Mouse (Mus musculus) skeletal muscle tissue, adult 2 months (tissue): ENCODE measurements around the gene Cbx7.
"Not testable (repeated sequence)": the region's sequence is repeated elsewhere in the genome, so short reads cannot be mapped to it uniquely, and the experiment has no call there.

ENCODE experiments used
- DNase-seq: peaks from one replicate; pipeline ENCODE4 v3.0.0-alpha.2; 2012; ENCODE audit warnings: low read depth, low spot score

Gene Cbx7

DNA sequence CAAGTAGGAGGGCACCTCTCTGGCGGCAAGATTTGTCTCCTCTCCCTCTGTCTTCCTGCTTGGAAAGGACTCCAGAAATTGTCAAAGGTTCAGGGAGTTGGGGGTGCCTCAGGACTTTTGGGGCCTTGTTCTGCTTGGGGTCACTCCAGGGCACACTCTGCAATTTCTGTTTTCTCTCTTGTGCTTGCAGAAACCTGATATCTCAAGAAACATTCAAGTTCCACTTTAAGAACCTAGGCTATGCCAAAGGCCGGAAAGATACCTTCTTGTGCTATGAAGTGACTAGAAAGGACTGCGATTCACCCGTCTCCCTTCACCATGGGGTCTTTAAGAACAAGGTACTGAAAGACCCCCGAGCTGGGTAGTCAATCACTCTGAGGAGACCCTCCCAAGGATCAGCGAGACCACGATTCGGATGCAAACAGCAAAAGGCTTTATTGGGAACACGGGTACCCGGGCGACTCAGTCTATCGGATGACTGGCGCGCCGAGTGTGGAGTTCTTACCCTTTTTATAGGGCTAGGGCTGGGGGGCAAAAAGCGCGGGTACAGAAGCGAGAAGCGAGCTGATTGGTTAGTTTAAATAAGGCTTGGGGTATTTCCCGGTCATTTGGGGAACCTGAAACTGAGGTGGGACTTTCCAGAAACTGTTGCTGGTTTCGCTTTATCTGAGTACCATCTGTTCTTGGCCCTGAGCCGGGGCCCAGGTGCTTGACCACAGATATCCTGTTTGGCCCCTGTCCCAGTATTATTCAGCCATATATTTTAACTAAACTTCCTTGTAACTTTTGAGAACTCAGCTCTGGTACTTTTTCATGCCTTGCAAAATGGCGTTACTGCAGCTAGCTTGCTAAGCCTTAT, 75.5 kb downstream of the Cbx7 start:
- DNase-seq = not testable (repeated sequence)

GRCm38 (mm10) chr15:79894343-79894742, 76.6 kb downstream of the Cbx7 start:
- DNase-seq = no peak

GRCm38 (mm10) chr15:79893824-79894123, 77.1 kb downstream of the Cbx7 start:
- no peak for DNase-seq

- no peak for DNase-seq
These were observed 77.7 kb downstream of the Cbx7 start for GRCm38 (mm10) chr15:79892995-79893823.

DNA sequence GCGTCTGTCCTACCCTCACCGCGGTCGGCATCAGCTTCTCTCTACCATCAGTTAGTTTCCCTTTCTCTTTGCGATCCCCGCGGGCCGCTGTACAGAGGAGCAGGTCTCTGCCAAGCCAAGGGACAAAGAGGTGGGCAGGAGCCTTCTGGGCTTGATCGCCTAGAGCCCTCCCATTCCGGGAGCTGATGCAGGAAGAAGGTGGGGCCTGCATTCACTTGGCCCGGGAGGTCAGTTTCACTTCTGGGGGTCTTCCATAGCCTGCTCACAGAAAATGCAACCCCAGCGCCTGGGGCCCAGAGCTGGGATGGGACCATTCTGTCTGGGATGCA, 78.7 kb downstream of the Cbx7 start:
- DNase-seq = peak; percentile 79

- peak; percentile 60 for DNase-seq
These were observed 79.3 kb downstream of the Cbx7 start, which contains the start of gene Apobec3 for GRCm38 (mm10) chr15:79891436-79892212. Gene Apobec3, plus strand, starts transcription at chr15:79891659.

GRCm38 (mm10) chr15:79884820-79885219, 86.1 kb downstream of the Cbx7 start:
- no peak for DNase-seq

DNA sequence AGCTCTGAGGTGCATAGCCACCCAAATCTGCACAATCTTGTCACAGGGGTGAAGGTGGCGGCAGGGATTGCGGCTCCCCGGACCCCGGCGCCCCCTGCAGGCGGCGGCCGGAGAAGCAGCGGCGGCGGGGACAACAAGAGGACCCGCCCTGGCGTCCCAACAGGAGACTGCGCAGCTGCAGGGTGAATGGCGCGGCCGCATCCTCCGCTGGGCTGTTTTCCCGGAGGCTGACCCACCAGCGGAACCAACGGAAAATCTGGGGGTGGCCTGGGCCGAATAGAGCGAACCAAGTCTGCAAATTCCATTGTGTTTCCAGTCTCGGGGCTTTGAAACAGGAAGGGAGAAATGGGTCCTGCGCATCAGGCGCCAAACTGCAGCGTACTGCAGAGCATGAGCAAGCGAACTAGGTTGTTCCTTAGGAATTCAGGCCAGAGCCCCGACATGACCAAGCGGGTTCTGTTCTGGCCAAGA, 87.5 kb downstream of the Cbx7 start:
- peak; percentile 88 for DNase-seq

GRCm38 (mm10) chr15:79882623-79883267, 88.2 kb downstream of the Cbx7 start:
- DNase-seq = no peak

DNA sequence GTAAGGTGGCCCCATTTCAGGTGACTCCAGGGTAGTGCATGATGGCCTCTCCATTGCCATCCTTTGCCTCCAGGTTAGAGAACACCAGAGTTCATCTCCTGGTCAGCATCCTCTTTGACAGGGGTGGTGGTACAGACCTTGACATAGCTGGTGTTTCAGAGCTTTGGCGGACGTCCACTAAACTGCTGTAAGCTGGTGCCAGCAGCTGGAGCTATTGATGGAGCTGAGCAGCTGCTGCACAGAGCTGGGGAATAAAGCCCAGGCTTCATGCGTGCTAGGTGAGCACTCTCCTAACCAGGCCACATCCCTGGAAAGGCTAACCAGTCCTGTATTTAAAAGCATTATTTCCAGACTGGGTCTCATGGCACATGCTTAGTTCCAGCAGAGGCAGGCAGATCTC, 90.4 kb downstream of the Cbx7 start:
- DNase-seq = no peak

GRCm38 (mm10) chr15:79879319-79879718, 91.6 kb downstream of the Cbx7 start:
- peak; percentile 71 for DNase-seq

DNA sequence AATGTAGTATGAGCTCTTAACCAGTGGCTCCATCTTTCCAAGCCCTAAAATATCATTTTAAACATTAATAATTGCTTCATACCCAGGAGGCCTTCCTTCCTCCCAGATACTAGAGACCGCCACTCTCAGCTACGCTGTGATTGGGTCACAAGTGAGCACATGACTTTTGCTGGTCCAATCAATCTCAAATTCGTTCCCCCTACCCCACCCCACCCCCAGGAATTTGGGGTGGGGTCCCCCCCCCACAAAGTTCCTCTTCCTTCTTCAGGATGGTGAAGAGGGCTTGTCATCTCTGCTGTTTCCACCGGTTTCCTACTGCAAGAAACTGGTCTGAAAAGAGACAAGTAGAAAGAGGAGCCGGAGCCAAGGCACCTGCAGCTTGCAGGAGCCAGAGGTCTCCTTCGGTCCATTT, 92.2 kb downstream of the Cbx7 start:
- DNase-seq = no peak

DNA sequence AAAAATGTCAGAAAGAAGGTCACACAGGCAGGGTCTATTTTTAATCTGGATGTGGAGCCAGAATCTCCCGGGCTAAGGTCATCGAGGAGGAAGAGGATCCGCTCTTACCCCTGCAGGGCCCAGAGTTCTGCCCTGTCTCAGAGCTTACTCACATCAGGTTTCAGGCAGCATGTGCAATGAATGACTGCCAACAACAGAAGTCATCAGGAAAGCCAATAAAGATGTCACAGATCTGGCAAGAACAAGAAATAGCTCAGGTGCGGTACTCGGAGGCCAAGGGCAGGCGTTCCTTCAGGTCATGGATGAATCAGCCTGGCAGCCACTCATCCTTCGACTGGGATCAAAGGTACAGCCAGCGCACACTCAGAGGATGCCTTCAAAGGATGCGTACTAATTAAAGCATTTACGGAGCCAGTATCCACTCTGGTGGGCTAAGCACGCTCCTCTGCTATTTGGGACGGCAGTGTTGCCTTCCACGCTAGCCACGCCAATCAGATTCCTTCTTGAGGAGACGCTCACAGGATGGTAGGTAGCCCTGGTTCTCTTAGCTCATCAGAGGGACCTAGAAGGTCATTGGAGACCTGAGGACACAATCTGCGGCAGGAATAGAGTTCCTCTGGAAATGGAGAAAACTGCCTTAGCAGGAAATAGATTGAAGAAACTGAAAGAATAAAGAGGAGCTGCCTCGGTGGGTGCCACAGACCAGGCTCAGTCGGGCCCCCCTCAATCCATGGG, 95.5 kb downstream of the Cbx7 start:
- no peak for DNase-seq

DNA sequence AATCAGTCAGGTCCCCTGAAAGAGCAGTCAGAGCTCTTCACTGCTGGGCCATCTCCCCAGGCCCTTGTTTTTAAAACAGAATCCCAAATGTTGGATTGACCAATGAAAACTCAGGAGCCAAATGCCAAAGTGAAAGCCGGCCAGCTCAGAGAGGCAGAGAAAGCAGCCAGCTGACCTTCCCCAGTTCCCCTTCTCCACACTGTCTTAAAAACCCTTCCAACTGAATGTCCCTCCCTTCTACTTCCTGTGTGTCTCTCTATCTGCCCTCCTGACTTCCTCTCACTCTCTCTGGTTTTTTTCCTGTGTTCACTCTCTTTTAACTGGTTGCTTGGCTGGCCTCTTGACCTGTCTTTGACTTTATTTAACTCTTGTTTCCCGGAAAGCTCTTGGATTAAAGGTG, 96.9 kb downstream of the Cbx7 start:
- no peak for DNase-seq

- no peak for DNase-seq
These were observed 97.4 kb downstream of the Cbx7 start for GRCm38 (mm10) chr15:79873545-79873944.

DNA sequence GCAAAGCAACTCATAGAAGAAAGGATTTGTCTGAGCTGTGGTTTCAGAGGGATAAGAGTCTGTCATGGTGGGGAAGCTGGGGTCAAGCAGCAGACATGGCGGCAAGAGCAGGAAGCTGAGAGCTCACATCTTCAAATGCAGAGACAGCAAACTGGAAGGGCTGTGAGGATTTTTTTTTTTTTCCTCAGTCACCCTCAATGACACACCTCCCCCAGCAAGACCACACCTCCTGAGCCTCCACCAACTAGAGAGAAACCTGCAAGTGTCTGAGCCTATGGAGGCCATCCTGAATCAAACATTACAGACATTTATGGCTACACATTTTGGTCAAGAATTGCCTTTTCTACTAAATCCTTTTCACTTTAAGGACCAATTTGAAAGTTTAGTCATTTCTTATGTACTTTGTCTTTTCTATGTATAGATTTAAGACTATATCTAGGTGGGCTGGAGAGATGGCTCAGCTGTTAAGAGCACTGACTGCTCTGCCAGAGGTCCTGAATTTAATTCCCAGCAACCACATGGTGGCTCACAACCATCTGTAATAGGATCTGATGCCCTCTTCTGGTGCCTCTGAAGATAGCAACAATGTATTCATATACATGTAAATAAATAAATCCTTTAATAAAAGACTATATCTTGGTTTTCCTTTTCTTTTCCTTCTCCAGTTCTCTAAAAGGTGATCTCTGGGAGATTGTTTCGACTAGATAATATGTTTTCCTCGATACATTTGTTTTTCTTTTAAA, 103.5 kb downstream of the Cbx7 start:
- DNase-seq = no peak
